Mouse (Mus musculus) CH12.LX (cell line): ENCODE results near the gene 1700016K19Rik. TPM values are rescaled to one million over a fixed set of nuclear protein-coding genes. Genes with fewer than 3 reads are reported as not detected.
A peak's percentile ranks its signal among the peaks of the same experiment; 100 is the strongest.
"Not testable (repeated sequence)": the region's sequence is repeated elsewhere in the genome, so short reads cannot be mapped to it uniquely, and the experiment has no call there.

Source experiments
- DNase-seq: peaks from one replicate; pipeline ENCODE4 v3.0.0-alpha.2; 2013; ENCODE audit errors: extremely low read depth
- H3K27ac ChIP-seq: 2 replicates; pipeline ENCODE4 v1.5.1; 2012; ENCODE audit warnings: low read depth, mild to moderate bottlenecking, control low read depth, moderate library complexity; ENCODE audit not compliant: insufficient read depth
- H3K27me3 ChIP-seq: replicated peaks from 2 replicates; pipeline ENCODE3; 2012; ENCODE audit warnings: inconsistent platforms
- H3K36me3 ChIP-seq, 2 experiments: replicated peaks in 1 of 2; 2 replicates each; pipeline versions ENCODE3 to v1.6.1; 2012; ENCODE audit warnings: inconsistent platforms in 1 of 2, low read length in 1 of 2, mild to moderate bottlenecking in 1 of 2, mixed read lengths in 1 of 2, moderate library complexity in 1 of 2; ENCODE audit not compliant: control insufficient read depth in 1 of 2, insufficient read depth in 1 of 2
- H3K4me1 ChIP-seq, 2 experiments: 2 replicates each; pipeline ENCODE4 v1.6.1; 2012; ENCODE audit warnings: inconsistent platforms in 1 of 2, moderate library complexity in 1 of 2; ENCODE audit not compliant: insufficient read depth in 2 of 2, control insufficient read depth in 1 of 2
- H3K4me2 ChIP-seq: 2 replicates; pipeline ENCODE4 v1.6.1; 2012; ENCODE audit warnings: low read depth, mild to moderate bottlenecking, control low read depth; ENCODE audit not compliant: poor library complexity, insufficient read depth, severe bottlenecking
- H3K4me3 ChIP-seq, 3 experiments: fragments of 150-350 bp in 1 of 3; sonication (generic) in 1 of 3; replicated peaks in 1 of 3; 2 replicates each; pipeline versions ENCODE3 to v1.5.1; 2011 to 2012; ENCODE audit warnings: low read depth in 2 of 3, low read length in 2 of 3, mild to moderate bottlenecking in 2 of 3, moderate library complexity in 2 of 3, control low read depth in 1 of 3, improper control_type of control experiment in 1 of 3, inconsistent platforms in 1 of 3, mixed read lengths in 1 of 3; ENCODE audit not compliant: poor library complexity in 1 of 3
- H3K79me2 ChIP-seq: replicated peaks from 2 replicates; pipeline ENCODE4 v1.6.1; 2012; ENCODE audit warnings: mild to moderate bottlenecking, moderate library complexity; ENCODE audit not compliant: control insufficient read depth, poor library complexity, insufficient read depth, severe bottlenecking; ENCODE audit errors: extremely low read depth
- H3K9ac ChIP-seq: 2 replicates; pipeline ENCODE4 v1.6.1; 2012; ENCODE audit warnings: low read depth, mild to moderate bottlenecking, control low read depth, moderate library complexity; ENCODE audit not compliant: insufficient read depth
- H3K9me3 ChIP-seq: replicated peaks from 2 replicates; pipeline ENCODE3; 2012; ENCODE audit warnings: low read length, inconsistent platforms, mixed read lengths
- BHLHE40 ChIP-seq: IDR thresholded peaks from 2 replicates; pipeline ENCODE4 v1.6.1; 2011; ENCODE audit warnings: mild to moderate bottlenecking, low read depth, low read length, improper control_type of control experiment
- CTCF ChIP-seq, 2 experiments: IDR thresholded peaks in 1 of 2; conservative IDR thresholded peaks in 1 of 2; 2 replicates each; pipeline ENCODE4 v1.5.1; 2011 to 2012; ENCODE audit warnings: low read depth in 2 of 2, low read length in 2 of 2, improper control_type of control experiment in 1 of 2, inconsistent platforms in 1 of 2, mild to moderate bottlenecking in 1 of 2, moderate library complexity in 1 of 2
- E2F4 ChIP-seq: IDR thresholded peaks from 2 replicates; pipeline ENCODE4 v1.6.1; 2011; ENCODE audit warnings: low read depth, low read length, improper control_type of control experiment; ENCODE audit not compliant: insufficient replicate concordance
- ETS1 ChIP-seq: conservative IDR thresholded peaks from 2 replicates; pipeline ENCODE4 v1.6.1; 2012; ENCODE audit warnings: low read depth, mild to moderate bottlenecking, inconsistent platforms, low read length, improper control_type of control experiment, moderate library complexity
- HCFC1 ChIP-seq: IDR thresholded peaks from 2 replicates; pipeline ENCODE4 v1.6.1; 2012; ENCODE audit warnings: low read depth, mild to moderate bottlenecking, inconsistent platforms, low read length, improper control_type of control experiment
- MAZ ChIP-seq: IDR thresholded peaks from 2 replicates; pipeline ENCODE4 v1.6.1; 2012; ENCODE audit warnings: low read depth, mild to moderate bottlenecking, inconsistent platforms, low read length, improper control_type of control experiment, moderate library complexity
- RAD21 ChIP-seq: IDR thresholded peaks from 2 replicates; pipeline ENCODE4 v1.6.1; 2011; ENCODE audit warnings: low read depth, mild to moderate bottlenecking, low read length, improper control_type of control experiment, moderate library complexity
- RCOR1 ChIP-seq: conservative IDR thresholded peaks from 2 replicates; pipeline ENCODE4 v1.6.1; 2012; ENCODE audit warnings: low read depth, mild to moderate bottlenecking, inconsistent platforms, low read length, improper control_type of control experiment
- SMC3 ChIP-seq: IDR thresholded peaks from 2 replicates; pipeline ENCODE4 v1.6.1; 2011; ENCODE audit warnings: low read depth, low read length, improper control_type of control experiment
- ZKSCAN1 ChIP-seq: IDR thresholded peaks from 2 replicates; pipeline ENCODE4 v1.6.1; 2012; ENCODE audit warnings: low read depth, inconsistent platforms, low read length, improper control_type of control experiment, borderline replicate concordance
- dilution Hi-C: fragments of 300-500 bp; cut with MboI; formaldehyde crosslinking; loops from 2 replicates; pipeline ENCODE4 v1.14.3; 2020; ENCODE audit warnings: low sequenced_read_pairs; ENCODE audit not compliant: extremely low pct_unique_long_range_greater_than_20kb, extremely low pct_ligation_motif_present
- in situ Hi-C: fragments of 300-500 bp; cut with MboI; formaldehyde crosslinking; loops from 3 replicates; pipeline ENCODE4 v1.14.3; 2019; ENCODE audit warnings: low sequenced_read_pairs, low pct_ligation_motif_present, low pct_unique_long_range_greater_than_20kb, mixed read lengths
- polyA plus RNA-seq: library from polyadenylated mRNA; unstranded; fragments of >175 nt; gene quantifications from 2 replicates; pipeline ENCODE4 v1.2.1, GENCODE M21; 2012; ENCODE audit warnings: low read depth; ENCODE audit not compliant: insufficient read length
- total RNA-seq, 2 experiments: library from RNA; depleted of rRNA; stranded (reverse); fragments of 300-350 nt in 1 of 2; fragments of >200 nt in 1 of 2; gene quantifications; 2 replicates each; pipeline ENCODE4 v1.2.3; 2012 to 2014

1700016K19Rik gene
- total and polyA plus RNA-seq, 3 experiments = 0.76 TPM; not detected in 2

GRCm38 (mm10) chr11:76001237-76001878 is 1.6 kb downstream of the 1700016K19Rik start:
- TF ChIP-seq CTCF (conservative IDR thresholded peaks at IDR 0.05 in 1 of 2, IDR thresholded peaks at IDR 0.05 in 1 of 2; ENCODE audit: low read depth in 2 of 2, low read length in 2 of 2) (peak in 1 of 2 experiments; percentile 50; a peak in 2 of 4 replicates), BHLHE40 (no peak), RAD21 (peak; percentile 37), SMC3 (peak; percentile 34)
- TF ChIP-seq, all 38 proteins: peak for 3
- in situ Hi-C loops = no loop called here

DNA sequence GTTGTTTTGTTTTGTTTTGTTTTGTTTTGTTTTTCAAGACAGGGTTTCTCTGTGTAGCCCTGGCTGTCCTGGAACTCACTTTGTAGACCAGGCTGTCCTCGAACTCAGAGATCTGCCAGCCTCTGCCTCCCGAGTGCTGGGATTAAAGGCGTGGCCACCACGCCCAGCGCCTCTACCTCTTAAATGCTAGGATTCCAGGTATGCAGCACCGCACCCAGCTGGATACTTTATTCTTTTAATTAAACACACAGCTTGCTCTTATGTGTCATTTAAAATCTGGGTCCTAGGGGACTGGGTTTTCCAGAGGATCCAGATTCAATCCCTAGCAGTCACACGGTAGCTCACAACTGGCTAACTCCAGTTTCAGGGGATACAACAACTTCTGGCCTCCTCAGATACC is 4.6 kb downstream of the 1700016K19Rik start:
- H3K36me3 ChIP-seq, dilution Hi-C loops, H3K4me3 ChIP-seq, H3K9ac ChIP-seq, DNase-seq, H3K79me2 ChIP-seq, H3K9me3 ChIP-seq, H3K27ac ChIP-seq, H3K4me2 ChIP-seq, in situ Hi-C loops: not testable (repeated sequence)
- H3K4me1 ChIP-seq = peaks cover 10 to 11% of the 10 kb centered on the region in 2 experiments; a peak in 3 of 4 replicates
- peaks cover 49% of the 10 kb centered on the region for H3K27me3 ChIP-seq

More at GRCm38 (mm10) chr11:76001237-76001878, 1.6 kb downstream of the 1700016K19Rik start:
- Histone ChIP-seq H3K4me1 (peaks cover 9 to 10% of the 10 kb centered on the region in 2 experiments; a peak in 3 of 4 replicates), H3K9me3 (no peaks in the 10 kb centered on the region), H3K9ac (no peak overlapping the region), H3K4me2 (no peak overlapping the region), H3K27me3 (peaks cover 45% of the 10 kb centered on the region), H3K36me3 (no peaks in the 10 kb centered on the region), H3K4me3 (no peak overlapping the region), H3K27ac (no peak overlapping the region), H3K79me2 (no peaks in the 10 kb centered on the region)
- dilution Hi-C loops = no loop called here
- DNase-seq = no peak

GRCm38 (mm10) chr11:76008162-76008561 is 8.4 kb downstream of the 1700016K19Rik start:
- DNase-seq = no peak
- Histone ChIP-seq H3K36me3 (no peaks in the 10 kb centered on the region), H3K9me3 (no peaks in the 10 kb centered on the region), H3K79me2 (no peaks in the 10 kb centered on the region), H3K27ac (no peak overlapping the region), H3K4me1 (peaks cover 0 to 3% of the 10 kb centered on the region in 2 experiments; a peak in 1 of 4 replicates), H3K4me3 (no peak overlapping the region), H3K9ac (no peak overlapping the region), H3K4me2 (no peak overlapping the region), H3K27me3 (peaks cover 14% of the 10 kb centered on the region)
- in situ Hi-C loops = no loop called here
- dilution Hi-C loops = no loop called here
- TF ChIP-seq RCOR1 (no peak), SMC3 (no peak), HCFC1 (no peak), ZKSCAN1 (no peak), ETS1 (no peak), E2F4 (no peak), MAZ (no peak)
